Mouse (Mus musculus) adrenal gland, adult 2 months (tissue): ENCODE measurements around the gene Casp6. TPM values are rescaled to one million over a fixed set of nuclear protein-coding genes. Genes with fewer than 3 reads are reported as not detected.
A peak's percentile ranks its signal among the peaks of the same experiment; 100 is the strongest.

ENCODE experiments used
- DNase-seq: peaks from one replicate; pipeline ENCODE4 v3.0.0; 2021
- long read RNA-seq: library from polyadenylated mRNA; stranded (forward); transcript quantifications from one replicate; pipeline ENCODE4 v2.0.0, GENCODE M21; 2021
- polyA plus RNA-seq: library from polyadenylated mRNA; depleted of rRNA; stranded (reverse); fragments of >200 nt; gene quantifications from 2 replicates; pipeline ENCODE4 v1.2.3, GENCODE M21; 2012; rRNA removed
- total RNA-seq, 2 experiments: library from RNA; stranded (reverse); gene quantifications; 2 replicates each; pipeline ENCODE4 v1.2.3; 2021

The Casp6 gene
- 10 to 100 TPM; 42.3 to 42.4 TPM for total RNA-seq
- polyA plus RNA-seq, result 29.5 and 33.8 TPM in 2 replicates
- long read RNA-seq, transcript Casp6-201 (7 exons, 1,456 nt), result major isoform, 41 of 46 reads
- long read RNA-seq, partial matches to known transcripts, result 2 of 46 reads
- long read RNA-seq, other reads (novel, unspliced or antisense), result 3 of 46 reads

GRCm38 (mm10) chr3:129901271-129901809 is at the start of gene Casp6:
Gene Casp6 (plus strand): TSS chr3:129901425.
- DNase-seq, result peak; percentile 94

- no peak for DNase-seq
Observed at GRCm38 (mm10) chr3:129862592-129862991, 38.6 kb upstream of the Casp6 start.

- peak; percentile 46 for DNase-seq
Observed at GRCm38 (mm10) chr3:129863698-129864097, 37.5 kb upstream of the Casp6 start.

GRCm38 (mm10) chr3:129877327-129877726 is 23.9 kb upstream of the Casp6 start:
- no peak for DNase-seq

- DNase-seq, result peak; percentile 95
Observed at GRCm38 (mm10) chr3:129878405-129879021, 22.7 kb upstream of the Casp6 start, which contains the start of gene Pla2g12a. Gene Pla2g12a (plus strand): TSS chr3:129878606.

GRCm38 (mm10) chr3:129879131-129879757 is 22.0 kb upstream of the Casp6 start:
- DNase-seq, result peak; percentile 76

GRCm38 (mm10) chr3:129879913-129880312 is 21.3 kb upstream of the Casp6 start:
- no peak for DNase-seq

- DNase-seq, result no peak
Observed at GRCm38 (mm10) chr3:129880925-129881593, 20.2 kb upstream of the Casp6 start.

- DNase-seq, result no peak
Observed at GRCm38 (mm10) chr3:129885577-129885976, 15.6 kb upstream of the Casp6 start.

GRCm38 (mm10) chr3:129886430-129886829 is 14.8 kb upstream of the Casp6 start:
- DNase-seq, result no peak

GRCm38 (mm10) chr3:129887779-129888517 is 13.3 kb upstream of the Casp6 start:
- no peak for DNase-seq

GRCm38 (mm10) chr3:129892003-129892402 is 9.2 kb upstream of the Casp6 start:
- no peak for DNase-seq

- no peak for DNase-seq
Observed at GRCm38 (mm10) chr3:129893143-129893542, 8.1 kb upstream of the Casp6 start.

- no peak for DNase-seq
Observed at GRCm38 (mm10) chr3:129896591-129896990, 4.6 kb upstream of the Casp6 start.

- no peak for DNase-seq
Observed at GRCm38 (mm10) chr3:129898886-129899285, 2.3 kb upstream of the Casp6 start.

- DNase-seq, result no peak
Observed at GRCm38 (mm10) chr3:129903369-129903768, 2.1 kb downstream of the Casp6 start.

- DNase-seq, result no peak
Observed at GRCm38 (mm10) chr3:129903866-129904265, 2.6 kb downstream of the Casp6 start.

- peak; percentile 43 for DNase-seq
Observed at GRCm38 (mm10) chr3:129904381-129905132, 3.3 kb downstream of the Casp6 start.

GRCm38 (mm10) chr3:129912025-129912424 is 10.8 kb downstream of the Casp6 start:
- DNase-seq, result no peak

- no peak for DNase-seq
Observed at GRCm38 (mm10) chr3:129913241-129913640, 12.0 kb downstream of the Casp6 start.

GRCm38 (mm10) chr3:129917424-129917823 is 16.2 kb downstream of the Casp6 start:
- peak; percentile 41 for DNase-seq
